20 mouse cellular contexts compared by ENCODE assay signal in the genomic region with DNA sequence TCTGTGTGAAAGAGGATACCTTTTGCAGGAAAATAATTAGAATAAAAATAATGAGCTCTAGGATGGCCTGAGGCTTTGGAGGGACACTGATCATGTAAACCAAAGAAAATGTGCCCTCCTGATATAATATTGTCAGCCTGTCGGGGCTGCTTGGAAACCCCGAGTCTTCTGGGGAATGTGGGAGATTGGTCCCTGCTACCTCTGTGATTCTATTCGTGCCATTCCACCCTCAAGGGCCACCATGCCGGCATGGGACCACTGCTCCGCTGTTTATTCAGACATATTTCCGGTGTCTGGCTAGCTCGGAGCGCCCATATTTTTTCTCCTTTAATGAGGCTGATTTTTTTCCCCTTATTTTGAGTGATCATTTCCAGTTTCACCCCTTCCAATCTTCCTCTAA. TPM values are rescaled to one million over a fixed set of nuclear protein-coding genes. Genes with fewer than 3 reads are reported as not detected.
A peak's percentile ranks its signal among the peaks of the same experiment; 100 is the strongest.
DNase-seq lines count a peak whose midpoint lies in the region; ATAC-seq lines count a peak whose summit lies in the region.
"Had no signal": no experiment of that assay in that cellular context is flagged by ENCODE, and none has a peak within 500 bp of the region (broad histone marks: within the 10 kb centered on the region; RNA-seq: fewer than 3 reads in every experiment).

No protein-coding gene starts in this region.

- H3K4me3 ChIP-seq in intestine, embryonic 14.5 days (ENCODE audit: low read depth, low read length), result no peak overlapping the region
- H3K4me3 ChIP-seq in intestine, embryonic 16.5 days (ENCODE audit: low read length), result no peak overlapping the region
- H3K4me3 ChIP-seq in limb, embryonic 10.5 days, result no peak overlapping the region
- H3K4me3 ChIP-seq: embryonic facial prominence, embryonic 12.5 days had no signal

- no peak overlapping the region for H3K9ac ChIP-seq in intestine, embryonic 14.5 days (ENCODE audit: low read length)
- no peak overlapping the region for H3K9ac ChIP-seq in intestine, embryonic 16.5 days (ENCODE audit: low read depth, low read length)
- H3K9ac ChIP-seq: embryonic facial prominence, embryonic 12.5 days; heart, embryonic 13.5 days had no signal

- peak; percentile 72 for DNase-seq in heart, adult 11 months
- DNase-seq in heart, adult 8-10 months (ENCODE audit: low spot score), result no peak
- peak; percentile 47 for DNase-seq in intestine, embryonic 14.5 days (ENCODE audit: low spot score)
- peak; percentile 23 for DNase-seq in testis, postnatal 10 days (ENCODE audit: low spot score)
- no peak for DNase-seq in testis, postnatal 14 days (ENCODE audit: low spot score)
- peak; percentile 28 for DNase-seq in limb, embryonic 10.5 days (ENCODE audit: low spot score)
- DNase-seq in gastrocnemius, adult 8-10 months (ENCODE audit: low spot score in 2 of 2), result no peak
- DNase-seq: adrenal gland, adult 8-10 months; adrenal gland, postnatal 36 days; cerebellum, adult 11 months; cerebellum, adult 8-10 months; cerebellum, postnatal 14 days; embryo, embryonic 11 days; gastrocnemius, postnatal 14 days; heart, postnatal 36 days had no signal

- H3K27me3 ChIP-seq in intestine, embryonic 14.5 days (replicated peaks; ENCODE audit: control insufficient read depth, insufficient read depth, low read length), result no peaks in the 10 kb centered on the region
- H3K27me3 ChIP-seq in intestine, embryonic 16.5 days (replicated peaks; ENCODE audit: control insufficient read depth, insufficient read depth, low read length), result no peaks in the 10 kb centered on the region
- no peaks in the 10 kb centered on the region for H3K27me3 ChIP-seq in limb, embryonic 10.5 days (ENCODE audit: low read depth, poor library complexity, severe bottlenecking)
- H3K27me3 ChIP-seq: embryonic facial prominence, embryonic 12.5 days; heart, embryonic 13.5 days had no signal

- no peaks in the 10 kb centered on the region for H3K36me3 ChIP-seq in intestine, embryonic 14.5 days (ENCODE audit: control insufficient read depth, insufficient read depth, low read length)
- H3K36me3 ChIP-seq in intestine, embryonic 16.5 days (ENCODE audit: control insufficient read depth, insufficient read depth, low read length), result no peaks in the 10 kb centered on the region
- H3K36me3 ChIP-seq in limb, embryonic 10.5 days, result no peaks in the 10 kb centered on the region
- H3K36me3 ChIP-seq: embryonic facial prominence, embryonic 12.5 days; heart, embryonic 13.5 days had no signal

- no peak for ATAC-seq in intestine, embryonic 14.5 days (replicated peaks; ENCODE audit: low FRiP score, low TSS enrichment, low read depth)
- no peak for ATAC-seq in intestine, embryonic 16.5 days
- ATAC-seq: forebrain, embryonic 14.5 days; intestine, postnatal 0 days had no signal

- no peak overlapping the region for H3K4me2 ChIP-seq in intestine, embryonic 14.5 days (ENCODE audit: low read length)
- no peak overlapping the region for H3K4me2 ChIP-seq in intestine, embryonic 16.5 days (ENCODE audit: low read depth, low read length)

- WGBS in intestine, embryonic 14.5 days, result 51% methylated on average over 8 of the region's 8 CpGs
- 60% methylated on average over 8 of the region's 8 CpGs for WGBS in intestine, embryonic 16.5 days
- 84% methylated on average over 8 of the region's 8 CpGs for WGBS in limb, embryonic 10.5 days

- peaks cover 5% of the 10 kb centered on the region; the same call in 1 of the 2 replicates for H3K4me1 ChIP-seq in intestine, embryonic 14.5 days (replicated peaks; ENCODE audit: control insufficient read depth, insufficient read depth, low read length)
- H3K4me1 ChIP-seq in intestine, embryonic 16.5 days (ENCODE audit: control insufficient read depth, insufficient read depth, low read length), result peaks cover 7% of the 10 kb centered on the region
- H3K4me1 ChIP-seq in limb, embryonic 10.5 days, result peaks cover 20% of the 10 kb centered on the region

- H3K27ac ChIP-seq in intestine, embryonic 14.5 days (ENCODE audit: low read depth), result no peak overlapping the region
- H3K27ac ChIP-seq in intestine, embryonic 16.5 days (ENCODE audit: low read length), result no peak overlapping the region
- no peak overlapping the region for H3K27ac ChIP-seq in limb, embryonic 10.5 days
- H3K27ac ChIP-seq: embryonic facial prominence, embryonic 12.5 days; heart, embryonic 13.5 days had no signal

- H3K9me3 ChIP-seq in intestine, embryonic 14.5 days (ENCODE audit: control insufficient read depth, low read length), result no peaks in the 10 kb centered on the region
- H3K9me3 ChIP-seq in intestine, embryonic 16.5 days (ENCODE audit: control insufficient read depth, low read length), result no peaks in the 10 kb centered on the region
- no peaks in the 10 kb centered on the region for H3K9me3 ChIP-seq in limb, embryonic 10.5 days (replicated peaks)
- H3K9me3 ChIP-seq: embryonic facial prominence, embryonic 12.5 days; heart, embryonic 13.5 days had no signal

RNA-seq across cellular contexts. Expression of a gene that starts 11.7 kb away (rescaled TPM):
- total RNA-seq in heart, adult 8-10 months (2022), result 10 to 100 TPM; 13.7 to 16.1 (median 15.1) TPM
- 7.4 and 9.3 TPM in 2 replicates for polyA plus RNA-seq in intestine, embryonic 14.5 days (2014; fragmentation: Nextera tagmentation; extraction: Ambion mirVana)
- polyA plus RNA-seq in intestine, embryonic 16.5 days (2015; fragmentation: Nextera tagmentation; extraction: Ambion mirVana), result 2.8 and 3.3 TPM in 2 replicates
- polyA plus RNA-seq in limb, embryonic 10.5 days (2016; fragmentation: Nextera tagmentation; extraction: Ambion mirVana), result 3.2 and 5.1 TPM in 2 replicates
- 1 to 10 TPM; 3.8 to 5.8 (median 4.7) TPM for total RNA-seq in gastrocnemius, adult 8-10 months (2022)

Comparison
In these comparisons a context has a peak if more than half of its experiments do, and no peak if none do; other contexts are left out.
1. DNase-seq: peak in heart, adult 11 months (single experiment), intestine, embryonic 14.5 days (single experiment), testis, postnatal 10 days (single experiment) and limb, embryonic 10.5 days (single experiment); none in heart, adult 8-10 months (single experiment), testis, postnatal 14 days (single experiment) and gastrocnemius, adult 8-10 months (0 of 2).